Mouse (Mus musculus) A20 (cell line): ENCODE data around the gene Map1b.

Experiments
- DNase-seq: peaks from one replicate; pipeline ENCODE4 v3.0.0-alpha.2; 2011; ENCODE audit warnings: low read depth, low spot score

Map1b gene

GRCm38 (mm10) chr13:99516448-99516881 is at the start of gene Map1b:
Gene Map1b, minus strand, starts transcription at chr13:99516540.
- no peak for DNase-seq

GRCm38 (mm10) chr13:99564346-99564745 is 48.0 kb upstream of the Map1b start:
- DNase-seq = peak; percentile 35

- no peak for DNase-seq
Measured at GRCm38 (mm10) chr13:99563021-99563420, 46.7 kb upstream of the Map1b start.

DNA sequence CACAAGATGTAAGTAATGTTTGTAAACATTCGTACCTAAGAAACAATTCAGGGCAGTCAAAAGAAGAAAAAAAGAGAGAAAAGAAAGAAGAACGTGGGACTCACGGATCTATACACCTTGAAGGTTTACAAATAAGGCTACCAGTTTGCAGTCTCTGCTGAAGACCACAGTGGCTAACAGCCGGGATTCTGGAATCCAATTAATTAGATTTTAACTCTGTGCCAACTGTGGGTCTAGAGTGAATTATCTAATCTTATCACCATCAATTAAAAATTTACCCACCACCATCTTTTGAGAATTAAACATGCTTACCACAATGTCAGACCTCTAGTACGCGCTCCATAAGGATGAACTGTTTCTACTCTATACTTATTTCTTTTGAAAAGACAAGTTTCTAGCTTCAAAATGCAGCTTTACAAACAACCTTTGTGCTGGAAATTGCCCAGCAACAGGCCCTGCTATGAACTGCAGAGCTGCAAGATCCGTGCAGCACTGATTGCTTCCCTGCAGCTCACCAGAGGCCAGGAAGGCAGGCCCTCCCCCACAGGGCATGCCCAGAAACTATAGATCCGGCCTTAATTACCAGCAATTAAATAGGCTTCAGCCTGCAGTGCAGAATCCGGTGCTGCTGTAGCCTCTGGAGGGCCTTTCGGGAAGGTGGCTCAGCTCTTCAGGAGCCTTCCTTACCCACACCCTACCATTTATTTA is 45.7 kb upstream of the Map1b start:
- no peak for DNase-seq

DNA sequence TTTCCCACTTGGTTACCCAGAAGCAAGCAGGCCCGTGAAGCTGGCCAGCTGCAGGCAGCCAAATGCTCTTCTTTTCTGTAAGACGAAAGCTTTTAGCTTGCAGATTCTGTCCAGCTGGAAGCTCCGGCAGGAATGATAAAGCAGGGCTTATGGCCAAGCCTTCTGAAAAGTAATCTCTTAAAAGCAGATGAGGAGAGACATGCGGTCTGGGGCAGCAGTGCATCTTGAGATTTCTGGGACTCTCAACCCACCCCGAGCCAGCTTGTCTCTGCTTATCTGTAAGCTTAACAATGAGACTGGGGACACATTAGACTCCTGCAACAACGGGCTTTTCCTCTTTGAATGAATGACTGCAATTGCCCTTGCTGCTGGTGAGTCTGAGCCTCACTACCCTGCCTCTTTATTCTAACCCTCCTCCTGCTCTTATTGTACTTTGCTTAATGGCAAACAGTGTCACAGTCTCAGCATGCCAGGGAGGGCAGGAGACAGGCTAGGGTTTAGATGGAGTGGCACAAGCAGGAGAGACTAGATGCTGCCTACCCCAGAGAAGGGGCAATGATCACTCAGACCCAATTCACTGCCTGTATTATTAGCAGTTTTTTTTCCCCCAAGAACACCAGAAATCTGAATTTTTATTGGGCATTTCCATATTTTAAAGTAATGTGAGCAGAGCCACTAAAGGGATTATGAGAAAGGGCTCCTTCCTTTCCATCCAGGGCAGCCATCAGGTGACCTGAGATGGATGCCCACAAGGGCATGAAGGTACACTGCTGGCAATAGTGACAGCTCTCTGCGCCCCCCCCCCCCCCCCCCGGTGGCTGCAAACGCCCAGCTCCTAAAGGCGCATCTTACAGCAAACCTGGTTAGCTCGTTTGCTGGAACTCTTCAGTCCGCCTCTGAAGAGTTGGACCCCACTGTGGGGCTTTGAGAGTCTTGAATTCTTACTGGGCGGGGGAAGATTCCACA is 44.6 kb upstream of the Map1b start:
- no peak for DNase-seq

DNA sequence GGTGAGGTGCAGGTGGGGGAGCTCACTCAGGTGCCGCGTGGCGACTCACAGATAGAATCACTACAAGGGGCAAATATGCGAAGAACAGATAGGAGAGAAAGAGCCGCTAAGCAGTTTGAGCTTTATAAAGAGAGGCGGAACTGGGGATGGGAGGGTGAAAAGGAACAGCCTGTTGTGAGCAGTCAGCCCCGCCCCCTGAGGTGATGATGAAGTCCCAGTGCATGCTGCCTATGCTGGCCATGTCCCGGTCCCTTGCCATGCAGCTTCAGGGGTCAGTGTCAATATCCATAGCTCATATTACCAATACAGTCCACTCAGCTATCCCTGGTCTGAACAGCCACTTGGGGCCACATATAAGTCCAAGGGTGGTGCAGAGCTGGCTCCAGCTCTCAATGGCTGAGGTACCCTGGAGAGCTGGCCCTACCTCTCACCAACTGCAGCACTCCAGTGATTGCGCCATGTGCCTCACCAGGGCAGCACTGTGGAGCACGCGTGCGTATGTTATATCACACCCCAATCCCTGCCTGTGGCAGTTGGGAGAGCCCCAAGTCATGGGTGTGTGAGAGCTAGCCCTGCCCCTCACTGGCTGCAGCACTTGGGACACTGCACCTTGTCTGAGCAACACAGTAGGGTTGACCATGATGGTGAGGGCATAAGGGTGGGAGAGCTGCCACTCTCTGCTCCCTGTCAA is 42.0 kb upstream of the Map1b start:
- no peak for DNase-seq

GRCm38 (mm10) chr13:99557813-99558212 is 41.5 kb upstream of the Map1b start:
- DNase-seq = no peak

- DNase-seq = no peak
Measured at GRCm38 (mm10) chr13:99557331-99557730, 41.0 kb upstream of the Map1b start.

GRCm38 (mm10) chr13:99554960-99555359 is 38.6 kb upstream of the Map1b start:
- no peak for DNase-seq

DNA sequence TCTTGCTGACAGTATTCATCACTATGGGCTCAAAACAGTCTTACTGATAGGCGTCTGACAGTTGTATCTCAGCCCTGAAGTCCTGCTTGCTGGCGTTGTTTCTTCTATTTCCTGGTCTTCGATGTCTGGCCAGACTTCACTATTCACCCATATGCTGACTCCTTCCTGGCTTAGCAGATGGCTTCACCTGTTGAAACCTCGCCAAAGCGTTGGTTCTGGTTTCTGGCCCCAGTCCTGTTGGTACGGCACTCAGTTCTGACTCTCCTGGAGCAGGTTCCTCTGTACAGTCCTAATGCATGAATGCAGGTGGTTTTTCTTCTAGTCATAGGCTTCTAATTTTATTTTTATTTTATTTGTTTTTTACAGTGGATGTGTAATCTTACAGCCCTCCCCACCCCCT is 38.1 kb upstream of the Map1b start:
- DNase-seq = no peak

GRCm38 (mm10) chr13:99552381-99552780 is 36.0 kb upstream of the Map1b start:
- DNase-seq = no peak

GRCm38 (mm10) chr13:99550679-99551369 is 34.5 kb upstream of the Map1b start:
- no peak for DNase-seq

DNA sequence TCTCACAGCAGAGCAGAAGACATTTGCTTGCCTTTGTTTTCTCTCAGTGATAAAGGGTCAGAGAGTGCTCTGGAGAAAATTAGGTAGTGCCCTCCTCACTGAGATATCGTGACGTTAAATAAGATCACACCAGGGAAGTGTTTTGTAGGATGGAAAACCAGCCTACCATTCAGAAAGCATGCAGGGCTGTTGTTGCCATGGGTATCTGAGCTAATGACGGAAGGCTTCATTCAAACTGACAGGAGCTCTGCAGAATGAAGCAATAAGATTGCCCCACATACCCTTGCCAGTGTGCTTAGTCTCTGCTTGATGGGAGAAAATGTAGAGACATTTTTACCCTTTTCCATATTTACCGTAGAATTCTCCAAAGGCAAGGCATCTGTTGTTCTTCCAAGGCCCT is 33.7 kb upstream of the Map1b start:
- DNase-seq = no peak

DNA sequence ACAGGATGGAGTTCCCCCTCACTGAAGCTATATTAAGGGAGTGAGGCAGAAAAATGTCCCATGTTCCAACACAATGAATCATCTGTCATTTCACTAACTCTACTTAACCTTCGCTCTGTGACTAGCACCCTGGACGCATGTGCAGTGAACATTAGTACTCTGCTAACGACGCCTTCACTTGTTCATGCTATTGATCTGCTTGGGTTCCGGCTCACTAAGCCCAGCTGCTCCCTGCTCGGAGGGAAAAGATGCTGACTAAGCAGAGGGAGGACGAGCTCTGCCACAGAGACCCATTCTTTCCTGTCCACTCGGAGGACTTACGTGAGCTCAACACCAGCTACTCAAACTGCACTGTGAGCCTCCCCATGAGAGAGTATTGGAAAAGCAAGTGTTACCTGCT is 33.2 kb upstream of the Map1b start:
- peak; percentile 54 for DNase-seq

DNA sequence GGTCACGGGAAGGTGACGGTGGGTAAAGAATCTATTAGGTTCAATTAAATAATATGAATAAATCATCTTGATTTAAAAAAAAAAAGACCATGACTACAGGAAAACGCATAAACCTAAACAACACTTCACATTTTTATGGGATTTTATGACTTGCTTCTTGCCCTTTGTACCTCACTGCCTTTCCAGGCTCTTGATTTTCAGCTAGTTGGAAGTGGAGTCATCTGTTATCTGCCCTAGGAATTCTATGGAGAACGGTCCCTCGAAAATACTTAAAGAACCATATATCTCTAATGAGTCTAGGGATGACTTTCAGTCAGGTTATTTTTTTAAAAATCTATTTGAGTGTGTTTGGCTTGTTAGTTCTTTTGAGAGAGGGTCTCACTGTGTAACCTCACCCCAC is 30.5 kb upstream of the Map1b start:
- no peak for DNase-seq

DNA sequence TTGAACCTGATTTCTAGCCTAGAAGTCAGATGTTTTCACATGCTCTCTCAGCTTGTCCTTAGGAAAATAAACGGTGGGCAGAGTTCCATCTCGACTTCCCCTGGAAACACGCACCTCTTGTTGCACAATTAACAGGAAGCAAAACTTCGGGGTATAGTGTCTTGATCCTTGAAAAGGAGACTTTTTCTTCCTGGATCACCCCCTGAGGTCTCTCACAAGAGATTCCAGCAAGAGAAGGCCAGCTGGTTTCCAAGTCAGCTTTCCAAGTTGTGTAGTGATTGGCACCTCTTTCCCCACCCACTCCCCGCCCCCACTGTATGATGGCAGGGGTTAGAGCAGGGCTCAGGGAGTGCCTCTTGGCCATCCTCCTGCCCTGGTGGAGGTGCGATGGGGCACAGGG is 28.9 kb upstream of the Map1b start:
- DNase-seq = no peak

DNA sequence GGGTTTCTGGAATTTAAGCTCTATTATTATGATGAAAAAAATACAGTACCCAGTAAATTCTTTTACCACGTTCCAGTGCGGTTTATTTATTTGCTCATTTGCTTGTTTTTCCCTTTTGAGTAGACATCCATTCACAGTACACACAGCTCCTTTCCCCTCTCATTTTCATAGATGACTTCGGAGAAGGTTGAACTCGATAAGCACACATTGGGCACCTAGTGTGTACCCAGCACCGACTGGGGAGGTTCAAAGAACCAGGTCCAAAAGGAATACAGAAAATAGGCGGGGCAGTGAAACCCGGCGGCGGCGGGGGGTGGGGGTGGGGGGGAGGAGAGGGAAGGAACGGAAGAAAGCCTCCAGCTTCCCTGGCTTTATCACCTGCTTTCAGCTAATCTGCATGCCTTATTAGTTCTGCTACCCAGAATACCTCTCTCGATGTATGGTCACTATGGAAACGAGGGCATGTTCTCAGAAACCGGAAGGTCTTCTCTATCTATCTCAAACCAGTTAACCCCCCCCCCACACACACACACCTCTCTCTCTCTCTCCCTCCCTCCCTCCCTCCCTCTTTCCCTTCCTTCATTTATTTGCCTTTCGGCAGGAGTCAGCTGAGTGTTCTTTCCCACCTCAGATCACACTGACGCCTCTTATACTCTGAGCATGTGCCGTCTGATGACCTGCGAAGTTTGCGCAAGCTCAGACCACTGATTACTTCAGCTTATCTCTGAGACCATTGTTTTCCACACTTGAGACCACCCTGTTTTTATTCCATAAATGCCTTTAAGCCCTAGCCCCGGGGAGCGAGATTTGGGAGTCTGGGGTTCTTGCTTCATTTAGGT is 25.3 kb upstream of the Map1b start:
- no peak for DNase-seq

DNA sequence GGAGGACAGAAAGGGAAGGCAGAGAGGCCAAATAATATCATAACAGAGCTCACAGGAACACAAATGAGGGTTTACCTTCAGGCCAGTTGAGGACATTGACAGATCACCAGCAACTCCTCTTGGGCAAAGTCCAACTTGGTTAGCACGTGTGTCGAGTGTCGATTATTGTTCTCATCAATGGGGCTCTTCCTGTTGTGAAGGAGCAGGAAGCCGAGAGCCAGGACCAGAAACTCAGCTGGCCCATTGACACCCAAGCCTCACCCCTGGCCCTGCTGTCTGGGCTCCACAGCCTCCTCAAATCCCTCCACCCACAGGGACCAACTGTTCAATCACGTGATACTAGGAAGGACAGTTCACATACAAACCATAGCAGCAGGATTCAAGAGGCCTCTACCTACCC is 22.9 kb upstream of the Map1b start:
- no peak for DNase-seq

DNA sequence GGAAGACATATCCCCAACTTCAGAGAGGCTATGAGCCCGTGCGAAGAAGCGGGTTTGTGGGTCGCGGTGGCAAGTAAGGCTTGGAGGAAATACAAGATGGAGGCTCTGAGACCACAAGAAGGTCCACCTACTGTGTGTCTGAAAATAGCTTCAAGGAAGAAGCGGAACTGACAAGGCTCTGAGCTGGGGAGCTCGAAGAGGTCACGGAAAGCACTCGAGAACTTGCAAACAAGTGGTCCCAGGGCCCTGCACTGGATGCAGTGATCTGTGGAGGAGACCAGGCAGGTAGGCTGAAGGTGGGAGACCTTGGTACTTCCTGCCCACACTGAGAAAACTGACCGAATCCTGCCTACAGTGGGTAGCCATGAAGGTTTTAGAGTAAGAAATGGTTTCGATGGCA is 22.5 kb upstream of the Map1b start:
- DNase-seq = no peak

DNA sequence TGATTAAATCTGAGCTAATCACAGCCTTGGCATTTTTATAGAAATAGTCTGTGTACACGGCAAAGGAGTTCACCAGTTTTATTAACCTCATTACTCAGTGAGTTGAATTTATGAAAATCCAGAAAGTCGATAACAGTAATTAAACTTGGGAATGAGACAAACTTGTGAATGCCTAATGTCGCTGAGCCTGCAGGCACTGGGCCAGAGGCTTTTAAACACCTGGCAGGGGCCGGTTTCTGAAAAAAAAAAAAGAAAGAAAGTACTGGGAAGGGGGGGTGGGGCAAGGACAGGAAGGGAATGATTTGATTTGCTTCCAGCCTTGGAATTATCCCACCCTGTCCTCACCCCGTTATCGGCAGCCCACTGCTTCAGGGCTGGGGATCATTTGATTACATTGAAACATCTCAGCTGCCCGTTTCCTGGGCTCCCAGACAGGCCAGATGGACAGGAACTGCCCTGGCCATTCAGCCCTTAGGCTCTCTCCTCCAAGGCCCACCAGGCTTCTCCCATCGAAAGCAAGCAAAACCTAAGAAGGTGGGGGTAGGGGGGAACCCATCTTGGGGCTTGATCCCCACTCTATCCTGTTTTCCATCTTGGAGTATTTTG is 21.7 kb upstream of the Map1b start:
- DNase-seq = no peak
